Mouse (Mus musculus) gastrocnemius, postnatal 4 days (tissue): ENCODE measurements around the gene Sco2. TPM values are rescaled to one million over a fixed set of nuclear protein-coding genes. Genes with fewer than 3 reads are reported as not detected.

Source experiments
- DNase-seq, 2 experiments: peaks; one replicate each; pipeline ENCODE4 v3.0.0; 2021 to 2022; ENCODE audit warnings: low spot score in 2 of 2, mixed read lengths in 2 of 2
- total RNA-seq, 2 experiments: library from RNA; stranded (reverse); gene quantifications; 2 replicates each; pipeline ENCODE4 v1.2.3; 2021

Sco2 gene
- total RNA-seq, 2 experiments from 2014 or later: 11.1 to 12.0 TPM

DNA sequence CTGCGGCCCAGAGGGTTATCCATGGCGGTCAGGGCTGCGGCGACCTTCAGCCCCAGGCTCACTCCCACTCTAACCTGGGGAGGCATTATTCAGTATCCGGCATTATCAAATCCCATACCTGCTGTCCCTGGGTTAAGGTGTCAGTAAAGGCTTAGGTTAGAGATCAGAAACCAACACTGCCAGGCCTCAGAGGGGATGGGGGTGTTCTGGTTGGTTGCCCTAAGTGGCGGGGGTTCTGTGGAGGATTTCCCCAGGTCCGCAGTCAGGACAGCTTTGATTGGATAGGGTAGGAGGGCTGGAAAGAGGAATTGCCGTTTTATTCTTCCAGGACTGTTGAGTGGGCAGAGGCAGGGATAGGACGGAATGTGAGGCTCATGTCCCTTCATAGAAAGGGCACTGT lies 694 bp upstream of the Sco2 start:
- no peak for DNase-seq

DNA sequence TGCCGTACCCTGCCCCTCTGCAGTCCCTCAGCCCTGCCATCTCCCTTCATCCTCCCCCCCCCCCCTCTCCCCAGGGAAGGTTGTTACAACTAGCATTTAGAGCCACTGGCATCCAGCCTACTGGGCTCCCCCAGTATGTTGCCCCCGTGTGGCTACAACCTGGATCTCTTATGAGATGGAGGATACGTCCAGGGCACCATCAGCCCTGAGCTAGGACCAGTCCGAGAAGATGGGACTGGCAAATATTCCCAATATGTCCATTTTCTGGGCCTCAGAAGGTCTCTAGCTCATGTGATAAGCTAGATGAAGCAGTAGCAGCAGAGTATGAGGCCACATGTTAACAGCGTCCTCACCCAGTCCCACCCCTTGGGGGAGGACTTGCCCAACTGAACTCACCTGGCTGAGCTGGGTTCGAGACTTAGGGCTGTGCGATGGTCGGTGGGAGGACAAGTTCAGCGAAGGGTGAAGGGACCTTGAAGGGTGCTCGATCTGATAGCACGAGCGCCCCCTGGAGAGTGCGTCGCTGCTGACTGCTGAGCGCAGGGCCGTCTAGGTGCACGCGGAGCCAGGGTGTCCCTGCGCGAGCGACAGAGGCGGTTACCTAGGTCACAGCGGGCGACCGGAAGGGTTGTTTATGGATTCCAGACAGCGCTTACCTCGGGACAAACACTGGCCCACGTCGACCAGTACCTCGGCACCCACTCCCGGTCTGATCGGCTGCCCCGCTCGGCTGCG lies 452 bp downstream of the Sco2 start:
- DNase-seq: peak; percentile 76 to 86

DNA sequence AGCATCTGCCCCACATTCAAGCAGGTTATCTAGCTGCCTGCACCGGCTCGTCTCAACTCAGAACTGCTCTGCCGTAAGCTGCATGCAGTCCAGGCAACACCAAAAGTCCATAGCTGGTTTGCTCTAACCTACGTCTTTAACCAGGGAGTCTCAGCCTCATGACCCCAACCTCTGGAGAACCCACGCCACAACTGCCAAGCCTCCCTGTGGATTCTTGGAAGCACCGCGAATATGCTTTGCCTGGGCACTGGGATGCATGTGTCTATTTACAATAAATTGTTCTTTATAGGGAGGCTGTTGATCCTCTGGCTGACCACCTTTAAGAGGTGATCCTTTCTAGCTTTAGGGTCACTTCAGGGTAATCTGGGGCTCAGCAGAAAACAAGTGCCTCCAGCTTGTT lies 1.1 kb downstream of the Sco2 start:
- DNase-seq: no peak

DNA sequence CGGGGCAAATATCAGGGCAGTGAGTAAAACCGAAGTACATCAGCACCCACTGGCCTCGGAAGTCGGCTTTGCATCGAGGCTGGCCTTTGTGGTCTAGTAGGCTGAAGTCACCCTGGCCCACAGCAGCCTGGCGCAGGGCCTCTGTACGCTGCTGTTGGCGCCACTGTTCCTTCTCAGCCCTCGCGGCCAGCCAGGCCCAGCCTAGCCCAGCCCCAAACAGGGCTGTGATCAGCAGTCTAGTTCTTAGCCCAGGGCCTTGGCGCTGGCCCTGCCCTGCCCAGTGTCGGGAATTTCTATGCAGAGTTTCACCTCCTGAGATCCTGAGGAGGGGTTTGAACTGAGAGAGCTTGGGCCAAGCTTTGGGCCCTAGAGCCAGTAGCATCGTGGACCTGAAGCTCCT lies 1.6 kb downstream of the Sco2 start:
- DNase-seq: no peak

DNA sequence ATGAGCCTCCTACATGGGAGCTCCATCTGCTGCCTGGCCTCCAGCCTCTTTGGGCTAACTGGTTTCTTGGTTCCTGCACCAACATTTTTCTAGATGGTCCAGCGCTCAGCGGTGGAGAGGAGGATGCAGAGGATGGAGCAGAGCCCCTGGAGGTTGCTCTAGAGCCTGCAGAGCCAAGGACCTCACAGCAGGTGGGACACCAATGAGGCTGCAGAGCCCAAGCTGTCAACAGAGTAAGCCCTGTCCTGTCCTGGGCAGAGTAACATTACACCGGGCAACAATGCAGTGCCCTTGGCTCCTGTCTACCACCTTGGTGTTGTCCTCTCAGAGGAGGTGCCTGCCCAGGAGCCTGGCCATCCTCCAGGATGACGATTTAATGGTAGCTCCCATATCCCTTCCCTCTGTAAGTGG lies 8.5 kb downstream of the Sco2 start:
- no peak for DNase-seq

DNA sequence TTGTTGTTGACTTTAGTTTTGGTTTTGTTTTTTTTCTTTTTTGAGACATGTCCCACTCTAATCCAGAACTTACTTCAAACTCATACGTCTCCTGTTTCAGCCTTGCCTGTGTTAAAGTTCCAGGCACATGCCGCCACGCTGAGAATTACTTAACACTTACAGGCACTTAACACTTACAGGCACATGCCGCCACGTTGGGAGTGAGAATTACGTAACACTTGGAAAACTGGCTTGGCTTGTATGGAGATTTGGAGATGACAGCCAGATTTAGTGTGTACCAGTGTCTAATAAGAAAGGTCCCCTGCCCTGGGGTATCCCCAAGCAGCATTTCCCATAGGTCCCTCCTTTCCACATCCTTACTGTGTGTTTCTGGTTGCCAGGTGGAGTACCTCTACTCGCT lies 10.6 kb downstream of the Sco2 start:
- DNase-seq: no peak

DNA sequence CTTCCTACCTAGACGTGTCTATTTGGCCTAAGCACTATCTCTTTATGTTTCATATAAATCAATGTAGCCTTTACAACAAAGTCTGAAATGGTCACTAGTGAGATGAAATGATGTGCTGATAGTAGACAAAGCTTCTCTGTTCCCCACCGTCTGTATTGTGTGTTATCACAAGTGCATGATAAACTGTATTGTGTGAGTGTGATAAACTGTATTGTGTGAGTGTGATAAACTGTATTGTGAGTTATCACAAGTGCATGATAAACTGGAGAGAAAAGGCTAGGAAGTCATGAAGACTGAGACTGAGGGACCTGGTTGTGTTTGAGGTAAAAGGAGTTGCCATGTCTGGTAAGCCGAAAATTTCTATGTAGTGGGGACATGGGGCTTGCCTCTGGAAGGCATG lies 14.9 kb downstream of the Sco2 start:
- DNase-seq: no peak

DNA sequence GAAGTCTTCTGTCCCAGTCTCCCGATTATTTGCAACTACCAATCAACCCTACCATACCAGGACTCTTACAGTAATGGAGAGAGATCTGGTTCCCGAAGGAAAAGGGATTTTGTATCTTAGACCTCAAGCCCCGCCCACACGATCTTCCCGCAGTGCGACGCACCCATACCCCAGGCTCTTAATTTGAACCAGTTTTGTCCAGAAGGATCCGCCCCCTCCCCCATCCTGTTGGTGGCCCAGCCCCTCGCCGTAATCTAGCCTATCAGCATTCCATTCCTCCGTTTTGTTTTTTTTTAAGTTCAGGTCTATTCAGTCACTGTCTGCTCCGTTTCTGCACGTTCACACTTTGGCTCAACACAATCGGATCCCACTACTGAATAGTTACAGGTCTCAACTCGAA lies 17.3 kb downstream of the Sco2 start:
- peak; percentile 61 to 85 for DNase-seq

DNA sequence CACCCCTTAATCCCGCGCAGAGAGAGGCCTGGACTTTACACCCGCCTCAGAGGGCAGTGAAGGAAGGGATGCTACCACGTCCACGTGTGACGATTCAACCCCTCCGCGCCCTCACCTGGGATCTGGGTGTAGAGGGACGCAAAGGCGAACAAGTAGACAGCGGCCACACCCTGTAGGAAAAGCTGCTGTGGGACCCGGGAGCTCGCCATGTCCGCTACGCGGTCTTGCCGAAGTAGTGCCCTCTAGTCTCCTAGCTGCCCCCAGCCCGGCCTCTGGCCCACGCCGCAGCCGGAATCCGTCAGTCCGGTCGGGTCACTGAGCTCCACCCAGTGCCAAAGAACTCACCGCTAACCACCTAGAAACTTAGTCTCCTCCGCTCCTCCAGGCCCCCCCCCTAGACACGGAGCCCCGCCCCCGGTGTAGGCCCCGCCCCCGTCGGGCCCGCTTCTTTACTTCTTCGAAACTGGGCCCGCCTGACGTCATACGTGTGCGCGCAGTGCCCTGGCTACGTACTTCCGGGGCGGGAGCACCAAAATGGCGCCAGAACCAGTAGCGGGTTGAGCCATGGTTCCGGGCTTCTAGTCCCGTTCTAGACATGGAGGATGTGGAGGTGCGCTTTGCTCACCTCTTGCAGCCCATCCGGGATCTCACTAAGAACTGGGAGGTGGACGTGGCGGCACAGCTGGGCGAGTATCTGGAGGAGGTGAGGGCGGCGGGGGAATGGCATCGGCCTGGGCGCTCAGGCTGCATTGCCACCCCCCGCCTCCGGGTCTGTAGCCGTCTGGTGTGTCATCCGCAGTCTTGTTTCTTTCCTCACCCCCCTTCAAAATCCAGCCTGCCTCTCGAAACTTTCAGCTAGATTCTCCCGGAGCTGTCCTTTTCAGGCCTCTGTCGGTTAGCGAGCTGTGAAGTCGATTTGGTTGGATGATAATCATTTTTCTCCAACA lies 18.1 kb downstream of the Sco2 start, which contains the start of the genes Lmf2 and Ncaph2:
Gene Lmf2 (minus strand): TSS at position 419 of the 947 bp plus-strand sequence.
Gene Ncaph2 (plus strand): TSS at position 479 of the 947 bp plus-strand sequence.
- peak; percentile 92 to 97 for DNase-seq

DNA sequence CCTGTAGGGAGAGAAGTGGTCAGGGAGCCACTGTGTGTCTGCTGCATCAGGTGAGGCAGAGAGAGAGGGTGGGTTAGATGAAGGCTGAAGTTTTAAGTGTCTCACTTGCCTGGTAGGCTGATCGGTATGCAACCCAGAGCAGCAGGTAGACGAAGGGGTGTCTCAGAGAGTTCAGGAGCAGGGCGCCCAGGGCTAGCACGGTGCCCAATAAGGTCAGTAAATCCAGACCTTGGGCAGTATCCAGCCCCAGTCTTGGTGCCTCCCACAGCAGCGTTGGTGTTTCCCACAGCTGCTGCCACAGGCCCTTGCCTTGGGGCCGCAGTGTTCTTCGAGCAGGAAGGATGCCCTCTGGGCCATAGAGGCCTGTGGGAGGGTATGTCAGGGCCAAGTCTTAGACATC lies 19.2 kb downstream of the Sco2 start:
- no peak for DNase-seq

DNA sequence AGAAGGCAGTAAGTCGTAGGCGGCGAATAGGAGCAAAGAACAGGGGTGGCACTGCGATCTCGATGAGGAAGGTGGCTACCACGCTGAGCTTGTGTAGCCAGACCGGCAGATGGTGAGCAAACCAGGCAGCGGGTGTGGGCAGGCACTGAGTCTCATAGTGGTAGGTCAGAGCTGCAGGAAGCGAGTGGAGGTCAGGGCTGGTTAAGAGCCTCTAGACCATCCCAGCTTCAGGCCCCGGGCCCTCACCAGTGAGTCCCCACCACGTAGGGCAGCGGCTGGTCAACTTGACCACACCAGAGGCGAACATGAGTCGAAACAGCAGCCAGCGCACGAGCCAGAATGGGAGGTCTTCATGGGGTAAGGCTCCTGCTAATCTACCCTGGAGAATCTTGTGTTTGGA lies 19.8 kb downstream of the Sco2 start:
- DNase-seq: no peak

DNA sequence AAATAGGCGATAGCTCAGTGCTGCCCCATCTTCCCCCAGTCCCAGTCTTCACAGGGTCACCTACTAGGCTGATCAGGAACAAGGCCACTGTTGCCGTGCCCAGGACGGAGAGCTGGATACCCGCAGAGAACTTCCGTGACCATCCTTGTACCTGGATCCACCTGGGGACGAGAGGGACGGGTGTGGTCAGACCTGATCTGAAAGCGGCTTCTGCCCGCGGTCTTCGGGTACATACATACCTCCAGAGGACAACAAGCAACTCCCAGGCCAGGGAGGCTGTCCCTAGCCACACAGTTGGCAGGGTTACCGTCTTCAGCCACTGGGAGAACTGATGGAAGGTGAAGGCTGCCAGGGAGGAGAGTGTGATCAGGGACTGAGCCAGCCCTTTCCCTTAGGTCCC lies 20.9 kb downstream of the Sco2 start:
- no peak for DNase-seq

DNA sequence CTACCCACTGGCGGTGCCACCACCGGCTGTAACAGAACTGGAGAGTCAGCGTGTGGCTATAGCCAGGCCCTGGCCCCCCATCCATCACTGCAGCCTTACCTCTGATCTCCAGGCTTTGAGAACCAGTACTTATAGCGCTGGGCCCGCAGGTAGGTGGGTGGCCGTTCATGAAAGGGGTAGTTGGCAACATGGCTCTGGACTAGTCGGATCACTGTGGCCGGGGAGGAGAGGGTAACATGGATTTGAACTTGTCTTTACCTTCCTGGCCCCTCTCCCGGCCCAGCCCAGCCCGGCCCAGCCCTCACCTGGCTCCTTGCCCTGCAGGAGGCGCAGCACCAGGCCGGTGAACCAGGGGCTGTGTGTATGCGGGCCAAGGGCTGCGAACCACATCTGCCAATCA lies 21.6 kb downstream of the Sco2 start:
- DNase-seq: no peak

DNA sequence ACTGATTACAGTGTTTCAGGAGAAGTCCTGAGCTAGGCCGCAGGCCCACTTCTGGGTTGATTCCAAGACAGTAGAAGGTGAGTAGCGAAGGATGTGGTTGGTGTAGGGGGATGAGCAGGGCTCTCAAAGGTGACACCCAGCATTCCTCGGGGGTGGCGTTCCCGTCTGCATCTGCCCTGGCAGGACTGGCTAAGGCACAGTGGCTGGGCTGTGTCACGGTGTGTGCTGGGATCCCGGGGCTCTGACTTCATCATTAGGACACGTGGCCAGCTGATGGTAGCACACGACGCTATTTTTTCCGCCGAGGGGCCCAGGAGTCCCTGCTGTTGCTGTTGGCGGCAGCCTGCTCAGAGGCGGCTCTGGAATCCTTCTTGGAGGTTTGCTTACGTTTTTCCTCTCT lies 22.3 kb downstream of the Sco2 start:
- no peak for DNase-seq

DNA sequence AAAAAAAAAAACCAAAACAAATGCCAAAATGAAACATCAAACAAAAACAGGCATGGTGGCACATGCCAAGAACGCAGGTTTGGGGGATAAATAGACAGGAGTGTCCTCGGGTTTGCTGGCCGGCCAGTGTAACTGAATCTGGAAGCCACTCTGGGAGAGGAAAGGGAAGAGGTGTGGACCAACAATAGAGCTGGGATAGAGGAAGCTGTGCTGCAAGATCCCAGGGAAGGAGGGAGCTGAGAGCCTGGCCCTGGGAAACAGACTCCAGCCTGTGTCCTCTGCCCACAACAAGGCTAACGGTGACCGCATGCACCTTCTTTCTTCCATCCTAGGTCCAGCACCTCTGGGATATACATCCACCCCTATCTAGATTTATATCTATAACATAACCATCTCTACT lies 23.2 kb downstream of the Sco2 start:
- DNase-seq: no peak

DNA sequence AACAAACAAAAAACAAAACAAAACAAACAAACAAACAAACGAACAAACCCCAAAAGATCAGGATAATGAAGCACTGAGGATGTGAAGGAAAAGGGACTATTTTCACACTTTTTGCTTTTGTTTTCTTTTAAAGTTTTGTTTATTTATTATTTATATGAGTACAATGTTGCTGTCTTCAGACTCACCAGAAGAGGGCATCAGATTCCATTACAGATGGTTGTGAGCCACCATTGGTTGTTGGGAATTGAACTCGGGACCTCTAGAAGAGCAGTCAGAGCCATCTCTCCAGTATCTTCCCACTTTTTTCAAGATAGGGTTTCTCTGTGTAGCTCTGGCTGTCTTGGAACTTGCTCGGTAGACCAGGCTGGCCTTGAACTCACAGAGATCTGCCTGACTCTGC lies 30.3 kb downstream of the Sco2 start:
- DNase-seq: no peak

DNA sequence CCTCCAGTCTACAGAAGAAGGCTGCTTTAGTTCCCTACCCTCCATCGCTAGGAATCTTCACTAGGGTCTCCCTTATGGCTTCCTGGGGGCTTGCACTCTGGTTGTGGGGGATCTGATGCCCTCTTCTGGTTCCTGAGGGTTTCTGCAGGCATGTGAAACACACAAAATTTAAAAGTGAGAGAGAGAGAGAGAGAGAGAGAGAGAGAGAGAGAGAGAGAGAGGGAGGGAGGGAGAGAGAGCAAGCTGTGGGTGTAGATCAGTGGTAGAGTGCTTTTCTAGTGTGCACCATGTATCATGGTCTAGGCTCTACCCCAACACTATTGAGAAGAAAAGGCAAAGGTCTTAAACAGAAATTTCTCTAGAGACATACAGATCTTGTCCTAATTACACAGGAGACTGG lies 32.0 kb downstream of the Sco2 start:
- DNase-seq: no peak

DNA sequence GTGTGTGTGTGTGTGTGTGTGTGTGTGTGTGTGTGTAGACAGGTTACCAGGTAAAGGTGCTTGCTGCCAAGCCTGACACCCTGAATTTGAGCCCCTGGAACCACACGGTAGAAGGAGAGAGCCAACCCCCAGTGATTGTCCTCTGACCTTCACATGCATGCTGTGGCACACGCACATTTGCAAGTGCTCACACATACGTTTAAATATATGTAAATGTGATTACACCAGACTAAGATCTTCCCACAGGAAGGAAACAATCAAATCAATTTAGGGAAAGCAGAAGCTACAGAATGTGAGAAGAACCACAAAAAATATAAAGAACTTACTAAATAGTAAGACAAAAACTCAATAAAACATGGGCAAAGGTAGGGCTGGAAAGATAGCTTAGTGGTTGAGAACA lies 33.5 kb downstream of the Sco2 start:
- DNase-seq: no peak

DNA sequence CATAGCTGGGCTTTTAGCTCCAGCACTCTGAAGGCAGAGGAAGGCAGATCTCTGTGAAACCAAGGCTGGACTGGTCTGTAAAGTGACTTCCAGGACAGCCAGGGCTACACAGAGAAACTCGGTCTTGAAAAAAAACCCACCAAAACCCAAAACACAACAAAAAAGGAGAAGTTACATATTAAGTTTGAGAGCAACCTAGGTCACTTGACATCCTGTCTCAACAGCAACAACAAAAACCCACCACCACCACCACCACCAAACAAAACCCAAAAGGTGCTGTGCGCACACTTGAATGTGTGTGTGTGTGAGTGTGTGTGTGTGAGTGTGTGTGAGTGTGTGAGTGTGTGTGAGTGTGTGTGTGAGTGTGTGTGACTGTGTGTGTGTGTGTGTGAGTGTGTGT lies 34.0 kb downstream of the Sco2 start:
- no peak for DNase-seq

DNA sequence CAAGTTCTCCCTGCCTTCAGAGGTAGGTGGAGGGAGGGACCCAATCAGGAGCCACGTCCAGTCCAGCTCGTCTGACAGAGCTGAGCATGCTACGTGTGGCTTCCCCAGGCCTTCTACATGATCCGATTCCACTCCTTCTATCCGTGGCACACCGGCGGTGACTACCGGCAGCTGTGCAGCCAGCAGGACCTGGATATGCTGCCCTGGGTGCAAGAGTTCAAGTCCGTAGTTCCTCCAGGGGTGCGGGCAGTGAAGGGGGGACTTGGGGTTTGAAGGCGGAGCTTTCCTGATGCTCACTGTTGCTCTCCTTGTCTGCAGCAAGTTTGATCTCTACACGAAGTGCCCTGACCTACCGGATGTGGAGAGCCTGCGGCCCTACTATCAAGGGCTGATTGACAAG lies 37.2 kb downstream of the Sco2 start:
- DNase-seq: no peak

DNA sequence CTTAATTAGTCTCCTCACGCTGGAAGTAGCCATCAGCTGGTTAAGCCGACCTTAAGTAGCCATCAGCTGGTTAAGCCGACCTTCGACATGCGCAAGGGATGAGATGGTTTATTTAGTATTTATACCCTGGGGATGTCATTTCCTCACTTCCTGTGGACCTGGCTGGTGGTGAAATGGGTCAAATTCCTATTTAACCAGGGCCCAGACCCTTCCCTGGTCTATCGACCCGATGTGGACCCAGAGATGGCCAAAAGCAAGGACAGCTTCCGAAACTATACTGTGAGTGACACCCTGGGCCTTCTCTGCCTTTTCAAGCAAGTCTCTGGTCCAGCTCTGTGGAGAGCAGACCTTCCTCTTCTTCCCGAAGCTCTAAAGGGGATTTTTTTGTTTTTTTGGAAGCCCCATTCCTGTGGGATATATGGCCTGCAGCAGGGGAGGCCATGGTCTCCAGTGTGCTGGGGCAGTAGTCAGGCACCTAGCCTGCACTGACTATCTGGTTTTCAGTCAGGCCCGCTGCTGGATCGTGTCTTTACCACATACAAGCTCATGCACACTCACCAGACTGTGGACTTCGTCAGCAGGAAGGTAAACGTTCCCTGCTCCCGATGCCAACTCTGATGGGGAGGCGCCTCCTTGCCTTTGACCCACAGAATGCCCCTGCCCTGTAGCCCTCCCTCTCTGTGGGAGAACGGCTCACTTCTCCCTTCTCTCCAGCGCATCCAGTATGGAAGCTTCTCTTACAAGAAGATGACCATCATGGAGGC lies 38.7 kb downstream of the Sco2 start:
- no peak for DNase-seq

DNA sequence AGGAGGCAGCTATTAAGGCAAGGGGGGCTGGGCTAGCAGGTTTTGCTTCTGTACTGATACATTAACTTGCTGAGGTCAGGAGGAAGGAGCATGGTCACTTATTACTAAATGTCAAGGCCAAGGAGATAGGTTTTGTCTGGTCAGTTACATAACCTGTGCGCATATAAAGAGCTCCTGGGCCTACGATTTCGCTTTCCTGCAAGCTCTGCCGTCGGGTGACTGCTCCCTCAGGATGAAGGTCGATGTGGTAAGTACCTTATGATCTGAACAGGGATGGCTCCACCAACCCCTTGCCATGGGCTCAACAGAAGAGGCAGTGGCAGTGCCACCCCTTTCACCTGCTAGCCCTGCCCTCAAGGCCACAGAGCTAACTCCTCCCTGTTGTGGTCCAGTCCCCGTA lies 39.4 kb downstream of the Sco2 start, which contains the start of gene Miox:
Gene Miox (plus strand): TSS at position 128 of the 400 bp plus-strand sequence.
- no peak for DNase-seq
